Mouse (Mus musculus) NIH3T3 (cell line): ENCODE data around the gene Smco3.

ENCODE experiments used
- DNase-seq: peaks from one replicate; pipeline ENCODE4 v3.0.0-alpha.2; 2012; ENCODE audit warnings: low read depth

Gene Smco3

GRCm38 (mm10) chr6:136845706-136846480 is 10.6 kb upstream of the Smco3 start:
- no peak for DNase-seq

GRCm38 (mm10) chr6:136844903-136845302 is 9.7 kb upstream of the Smco3 start:
- no peak for DNase-seq

GRCm38 (mm10) chr6:136837323-136837722 is 2.1 kb upstream of the Smco3 start:
- DNase-seq: no peak

GRCm38 (mm10) chr6:136831712-136832111 is 3.5 kb downstream of the Smco3 start:
- DNase-seq: no peak

- no peak for DNase-seq
Measured at GRCm38 (mm10) chr6:136828681-136829080, 6.6 kb downstream of the Smco3 start.

- peak; percentile 98 for DNase-seq
Measured at GRCm38 (mm10) chr6:136827881-136828561, 7.2 kb downstream of the Smco3 start, which contains the start of gene Wbp11. Wbp11 (minus strand) TSS chr6:136828233.

GRCm38 (mm10) chr6:136827516-136827880 is 7.8 kb downstream of the Smco3 start, which contains the start of gene BC049715:
BC049715 (plus strand) TSS chr6:136827626.
- DNase-seq: peak; percentile 56

GRCm38 (mm10) chr6:136827116-136827515 is 8.1 kb downstream of the Smco3 start:
- no peak for DNase-seq

GRCm38 (mm10) chr6:136824987-136825386 is 10.3 kb downstream of the Smco3 start:
- no peak for DNase-seq

GRCm38 (mm10) chr6:136821086-136821485 is 14.2 kb downstream of the Smco3 start:
- no peak for DNase-seq

GRCm38 (mm10) chr6:136820381-136820780 is 14.9 kb downstream of the Smco3 start:
- no peak for DNase-seq

GRCm38 (mm10) chr6:136817549-136817948 is 17.7 kb downstream of the Smco3 start:
- no peak for DNase-seq

GRCm38 (mm10) chr6:136816826-136817225 is 18.4 kb downstream of the Smco3 start:
- no peak for DNase-seq

- no peak for DNase-seq
Measured at GRCm38 (mm10) chr6:136815381-136815780, 19.9 kb downstream of the Smco3 start.

- peak; percentile 58 for DNase-seq
Measured at GRCm38 (mm10) chr6:136813117-136813516, 22.1 kb downstream of the Smco3 start.

GRCm38 (mm10) chr6:136811196-136811595 is 24.1 kb downstream of the Smco3 start:
- no peak for DNase-seq

- peak; percentile 59 for DNase-seq
Measured at GRCm38 (mm10) chr6:136809673-136810072, 25.6 kb downstream of the Smco3 start.

- peak; percentile 97 for DNase-seq
Measured at GRCm38 (mm10) chr6:136809077-136809476, 26.2 kb downstream of the Smco3 start.

GRCm38 (mm10) chr6:136808631-136809046 is 26.6 kb downstream of the Smco3 start:
- peak; percentile 53 for DNase-seq

- DNase-seq: peak; percentile 99
Measured at GRCm38 (mm10) chr6:136808014-136808417, 27.2 kb downstream of the Smco3 start, which contains the start of gene H2afj. H2afj (plus strand) TSS chr6:136808244.

- DNase-seq: no peak
Measured at GRCm38 (mm10) chr6:136807395-136808013, 27.7 kb downstream of the Smco3 start.

- DNase-seq: no peak
Measured at GRCm38 (mm10) chr6:136806819-136807218, 28.4 kb downstream of the Smco3 start.

- no peak for DNase-seq
Measured at GRCm38 (mm10) chr6:136805409-136805775, 29.9 kb downstream of the Smco3 start.
